Mouse (Mus musculus): Measurements from ENCODE around the gene Inka1.

- TF ChIP-seq MAX (IDR thresholded peaks at IDR 0.05; ENCODE audit: low read length) (no peak), SIN3A (IDR thresholded peaks at IDR 0.05; ENCODE audit: low read length) (no peak), EP300 (IDR thresholded peaks at IDR 0.05; ENCODE audit: low read depth in 1 of 2, low read length in 2 of 2) (no peak), MXI1 (IDR thresholded peaks at IDR 0.05; ENCODE audit: low read depth, low read length) (no peak), CTCF (IDR thresholded peaks at IDR 0.05 in 2 of 3, conservative IDR thresholded peaks at IDR 0.05 in 1 of 3; ENCODE audit: control insufficient read depth in 1 of 3, insufficient read depth in 1 of 3, low read depth in 2 of 3, low read length in 3 of 3, poor library complexity in 1 of 3, severe bottlenecking in 1 of 3) (no peak), MAFK (IDR thresholded peaks at IDR 0.05; ENCODE audit: borderline replicate concordance, low read depth, low read length) (no peak), NELFE (IDR thresholded peaks at IDR 0.05; ENCODE audit: low read depth, low read length) (no peak)
Measured at GRCm38 (mm10) chr9:108017127-108017526, 31.4 kb upstream of the Inka1 start.
